Mouse (Mus musculus): ENCODE results near the gene Pisd. TPM values are rescaled to one million over a fixed set of nuclear protein-coding genes. Genes with fewer than 3 reads are reported as not detected.

Gene Pisd
- total RNA-seq, 2 experiments from 2014 or later = 64.0 to 64.2 TPM

DNA sequence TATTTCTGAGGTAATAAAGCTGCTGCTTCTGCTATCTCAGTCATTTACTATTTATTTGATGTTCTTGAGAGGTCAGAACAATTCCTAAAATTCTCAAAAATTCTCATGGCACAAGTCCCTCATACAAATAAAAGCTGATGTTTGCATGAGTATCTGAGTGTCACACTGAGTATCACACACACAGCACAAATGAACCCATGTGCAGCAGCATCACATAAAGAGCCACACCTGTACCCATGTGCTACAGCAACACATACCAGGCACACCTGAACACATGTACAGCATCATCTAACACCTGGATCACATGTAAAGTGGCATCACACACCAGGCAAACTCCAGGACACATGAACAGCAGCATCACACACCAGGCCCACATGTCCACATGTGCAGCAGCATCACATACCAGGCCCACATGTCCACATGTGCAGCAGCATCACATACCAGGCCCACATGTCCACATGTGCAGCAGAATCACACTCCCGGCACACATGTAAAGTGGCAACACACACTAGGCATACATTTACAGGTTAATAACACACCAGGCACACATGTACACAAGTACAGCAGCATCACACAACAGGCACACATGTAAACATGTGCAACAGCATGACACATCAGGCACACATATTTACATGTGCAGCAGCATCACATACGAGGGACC lies 72.3 kb downstream of the Pisd start:
- DNase-seq (ENCODE audit: extremely low spot score in 1 of 2, low spot score in 1 of 2) = no peak

DNA sequence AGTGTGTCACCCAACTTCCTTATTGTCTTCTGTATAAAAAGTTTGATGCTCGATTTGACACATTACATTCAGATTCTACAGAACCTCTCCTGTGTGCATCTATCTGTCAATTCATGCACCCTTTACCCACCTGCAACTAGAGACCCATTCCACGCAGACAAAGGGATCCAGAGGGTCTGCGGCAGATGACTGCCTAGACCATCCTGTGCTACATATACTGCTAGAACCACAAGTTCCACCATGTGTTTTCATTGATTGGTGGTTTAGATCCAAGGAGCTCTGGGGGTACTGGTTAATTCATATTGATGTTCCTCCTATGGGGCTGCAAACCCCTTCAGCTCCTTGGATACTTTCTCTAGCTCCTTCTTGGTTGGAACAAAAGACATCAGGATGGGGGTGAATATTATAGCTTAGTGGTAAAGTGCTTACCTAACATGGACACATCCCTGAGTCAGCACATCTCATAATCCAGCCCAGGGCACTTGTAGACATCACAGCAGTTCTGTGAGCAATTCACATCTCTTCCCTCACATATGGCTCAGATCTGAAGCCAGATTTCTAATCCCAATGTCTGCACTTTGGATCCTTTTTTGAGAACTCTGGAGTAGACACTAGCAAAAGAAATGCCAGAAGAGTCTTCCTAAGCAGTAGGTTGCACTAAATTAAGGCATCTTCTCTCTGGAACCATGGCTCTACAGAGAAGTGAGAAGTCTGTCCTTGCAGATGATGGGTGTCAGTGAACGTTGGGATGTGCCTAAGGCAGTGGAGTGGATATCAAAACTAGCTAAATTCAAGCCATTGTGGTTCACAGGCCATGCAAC lies 73.0 kb downstream of the Pisd start:
- DNase-seq (ENCODE audit: extremely low spot score in 1 of 2, low spot score in 1 of 2) = no peak

DNA sequence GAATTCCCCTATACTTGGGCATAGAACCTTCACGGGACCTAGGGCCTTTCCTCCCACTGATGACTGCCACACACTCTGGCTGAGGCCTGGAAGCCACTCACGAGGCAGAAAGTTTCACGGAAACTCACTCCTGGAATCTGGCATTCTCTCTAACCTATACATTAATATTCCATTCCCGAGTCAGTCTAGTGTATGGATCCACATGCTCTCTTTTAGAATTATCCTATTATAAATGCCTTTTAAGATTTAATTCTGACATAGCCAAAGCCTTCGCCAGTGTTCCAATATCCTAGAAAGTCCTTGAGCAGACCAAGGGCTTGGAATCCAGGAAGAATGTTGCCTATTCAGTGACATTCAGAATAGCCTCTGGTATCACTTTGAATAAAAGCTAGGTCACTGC lies 74.0 kb downstream of the Pisd start:
- no peak for DNase-seq (ENCODE audit: extremely low spot score in 1 of 2, low spot score in 1 of 2)

DNA sequence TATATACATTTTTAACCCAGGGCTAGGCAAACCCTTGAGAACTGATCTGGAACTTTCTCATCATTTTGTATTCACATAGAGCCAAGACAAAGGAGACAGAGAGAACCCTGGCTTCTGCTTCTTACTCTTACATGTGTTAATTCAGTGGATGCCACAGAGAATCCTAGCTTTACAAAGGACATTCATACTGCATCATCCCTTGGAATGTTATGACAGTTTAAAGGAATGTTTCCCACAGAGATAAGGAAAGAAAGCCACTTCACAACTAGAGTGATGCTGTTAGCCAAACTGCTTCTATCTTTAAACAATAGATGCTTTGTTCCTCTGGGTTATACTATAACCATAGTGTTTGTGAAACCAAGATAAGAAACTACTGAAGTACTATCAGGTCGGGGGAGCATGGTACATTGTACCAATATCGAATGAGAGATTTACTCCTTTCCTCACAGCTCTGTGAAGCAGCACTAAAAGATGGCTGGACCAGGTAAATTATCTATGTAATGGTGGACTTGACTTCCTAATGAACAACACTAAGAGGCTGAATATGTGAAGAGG lies 79.1 kb downstream of the Pisd start:
- no peak for DNase-seq (ENCODE audit: extremely low spot score in 1 of 2, low spot score in 1 of 2)

DNA sequence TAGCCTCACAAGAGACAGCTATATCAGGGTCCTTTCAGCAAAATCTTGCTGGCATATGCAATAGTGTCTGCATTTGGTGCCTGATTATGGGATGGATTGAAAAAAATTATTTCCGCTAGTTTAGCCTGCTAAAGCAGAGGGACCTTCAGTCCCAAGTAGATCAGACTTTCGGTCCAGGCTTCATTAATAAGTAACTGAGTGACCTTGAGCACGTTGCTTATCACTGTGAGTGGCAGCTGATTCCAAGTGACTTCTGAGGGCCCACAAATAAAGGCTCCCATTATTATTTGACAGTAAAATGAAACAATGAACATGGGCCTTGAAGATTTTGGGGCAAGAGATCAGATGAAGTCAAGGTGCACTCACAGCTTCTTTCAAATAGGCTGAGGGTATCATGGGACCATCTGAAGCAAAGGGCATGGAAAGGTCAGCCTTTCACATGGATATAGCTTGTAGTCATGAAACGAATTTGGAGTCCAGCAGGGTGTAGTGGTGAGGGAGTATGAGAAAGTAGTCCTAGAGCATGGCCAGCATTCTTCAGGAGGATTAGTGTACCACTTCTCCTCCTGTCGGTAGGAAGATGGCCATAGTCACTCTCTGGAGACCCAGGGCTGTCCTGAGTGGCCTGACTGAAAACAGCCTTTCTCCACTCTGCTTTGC lies 88.1 kb downstream of the Pisd start:
- DNase-seq (ENCODE audit: extremely low spot score in 1 of 2, low spot score in 1 of 2) = no peak

DNA sequence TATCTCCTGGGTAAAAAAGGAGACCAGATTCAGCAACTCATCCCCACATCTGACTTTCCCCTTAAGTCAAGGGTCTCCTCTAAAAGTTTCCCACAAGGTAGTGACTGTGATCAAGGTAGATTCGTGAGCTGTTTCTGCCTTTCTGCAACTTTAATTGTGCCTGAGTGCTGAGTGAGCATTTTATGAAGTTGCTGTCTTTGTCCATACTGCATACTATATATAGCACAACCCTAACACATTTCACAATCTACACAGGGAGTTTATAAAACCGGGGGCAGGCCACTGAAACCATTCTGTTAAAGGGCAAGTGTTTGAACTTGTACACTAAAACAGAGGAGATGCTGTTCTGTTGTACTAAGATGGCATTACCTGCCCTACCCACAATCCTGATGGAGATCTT lies 92.0 kb downstream of the Pisd start:
- no peak for DNase-seq (ENCODE audit: extremely low spot score in 1 of 2, low spot score in 1 of 2)

Other genes starting within 250 kb of the Pisd start
- 10 to 100 TPM; 13.3 to 14.8 TPM for gene Yes1, start 174.5 kb downstream of the Pisd start, total RNA-seq (2021)
- gene Gm20671, start 41.5 kb upstream of the Pisd start, total RNA-seq (2021) = not detected
- gene Prr14l, start 68.6 kb upstream of the Pisd start, total RNA-seq (2021) = 10 to 100 TPM; 53.9 to 55.0 TPM
- 10 to 100 TPM; 57.1 to 66.6 TPM for gene Depdc5, start 78.1 kb upstream of the Pisd start, total RNA-seq (2021)
- gene Ywhah, start 233.2 kb upstream of the Pisd start, total RNA-seq (2021) = 1,000 to 10,000 TPM; 1,285 to 1,312 TPM